Mouse (Mus musculus) liver, adult 2 months (tissue): Measurements from ENCODE around the gene Rere. TPM values are rescaled to one million over a fixed set of nuclear protein-coding genes. Genes with fewer than 3 reads are reported as not detected.
A peak's percentile ranks its signal among the peaks of the same experiment; 100 is the strongest.

Source experiments
- DNase-seq: peaks from one replicate; pipeline ENCODE4 v3.0.0-alpha.2; 2011; ENCODE audit warnings: low read depth, low spot score; ENCODE audit errors: extremely low read depth
- H3K27ac ChIP-seq: fragments of 200-500 bp; replicated peaks from 2 replicates; pipeline ENCODE4 v1.5.1; 2012; ENCODE audit warnings: low read depth, mild to moderate bottlenecking, control low read depth, inconsistent platforms, low read length; ENCODE audit not compliant: insufficient read depth
- H3K27me3 ChIP-seq: fragments of 200-500 bp; 2 replicates; pipeline ENCODE4 v1.6.1; 2012; ENCODE audit warnings: mild to moderate bottlenecking, moderate library complexity, low read length, inconsistent platforms; ENCODE audit not compliant: control insufficient read depth, insufficient read depth
- H3K36me3 ChIP-seq: fragments of 200-500 bp; 2 replicates; pipeline ENCODE4 v1.6.1; 2012; ENCODE audit warnings: low read length, inconsistent platforms; ENCODE audit not compliant: control insufficient read depth, insufficient read depth
- H3K4me1 ChIP-seq: fragments of 200-500 bp; 2 replicates; pipeline ENCODE4 v1.6.1; 2011; ENCODE audit warnings: low read length; ENCODE audit not compliant: control insufficient read depth, insufficient read depth
- H3K4me3 ChIP-seq: fragments of 200-500 bp; 2 replicates; pipeline ENCODE4 v1.5.1; 2011; ENCODE audit warnings: low read depth, mild to moderate bottlenecking, control low read depth, low read length, moderate library complexity; ENCODE audit not compliant: insufficient read depth
- H3K79me2 ChIP-seq: fragments of 200-500 bp; 2 replicates; pipeline ENCODE4 v1.6.1; 2012; ENCODE audit warnings: inconsistent platforms, mild to moderate bottlenecking, low read length, moderate library complexity; ENCODE audit not compliant: control insufficient read depth, insufficient read depth
- H3K9ac ChIP-seq: fragments of 200-500 bp; 2 replicates; pipeline ENCODE4 v1.6.1; 2012; ENCODE audit warnings: low read depth, mild to moderate bottlenecking, control low read depth, inconsistent platforms, low read length
- CTCF ChIP-seq: fragments of 200-500 bp; IDR thresholded peaks from 2 replicates; pipeline ENCODE4 v1.5.1; 2011; ENCODE audit warnings: low read depth, low read length, control low read depth
- POLR2A ChIP-seq: fragments of 200-500 bp; IDR thresholded peaks from 2 replicates; pipeline ENCODE4 v1.6.1; 2011; ENCODE audit warnings: low read length, control low read depth; ENCODE audit not compliant: insufficient read depth; ENCODE audit errors: extremely low read depth
- WGBS: fragments of 180-500 bp; shearing (Covaris S2); methylation state at CpG from one replicate; pipeline ENCODE4 v1.1.7; 2018; 5-methylcytosine and 5-hydroxymethylcytosine counted together
- polyA plus RNA-seq: library from polyadenylated mRNA; depleted of rRNA; stranded (reverse); fragments of >200 nt; gene quantifications from 2 replicates; pipeline ENCODE4 v1.2.3, GENCODE M21; 2012
- total RNA-seq: library from RNA; depleted of rRNA; stranded (reverse); fragments of >200 nt; gene quantifications from 2 replicates; pipeline ENCODE4 v1.2.3, GENCODE M21; 2014

The Rere gene
- total and polyA plus RNA-seq, 2 experiments: 8.8 to 10.0 TPM

GRCm38 (mm10) chr4:150559514-150559913, 278.1 kb downstream of the Rere start:
- Histone ChIP-seq H3K27ac (no peak overlapping the region), H3K4me1 (peaks cover 5% of the 10 kb centered on the region), H3K36me3 (no peaks in the 10 kb centered on the region), H3K79me2 (peaks cover 3% of the 10 kb centered on the region; the same call in 1 of the 2 replicates), H3K9ac (no peak overlapping the region), H3K27me3 (no peaks in the 10 kb centered on the region), H3K4me3 (no peak overlapping the region)
- DNase-seq: peak; percentile 50
- WGBS: 52% methylated on average over 3 of the region's 3 CpGs
- TF ChIP-seq POLR2A (no peak), CTCF (no peak)

DNA sequence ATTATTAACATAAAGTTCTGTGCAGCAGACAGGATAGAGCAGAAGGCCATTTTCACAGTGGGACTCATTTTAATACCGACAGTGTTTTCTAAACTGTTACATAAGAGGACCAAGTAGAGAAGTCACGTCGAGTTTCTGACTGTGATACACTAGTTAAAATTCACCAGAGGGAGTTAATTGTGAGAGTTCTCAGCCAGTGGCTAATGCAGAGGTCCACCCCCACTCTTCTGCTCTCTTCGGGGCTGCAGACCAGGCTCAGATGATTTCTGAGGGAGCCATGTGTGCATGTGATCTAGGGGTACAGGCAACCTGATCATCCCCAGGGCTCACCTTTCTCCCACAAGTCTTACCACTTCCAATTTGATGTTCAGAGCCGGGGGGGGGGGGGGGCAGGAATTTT, 281.8 kb downstream of the Rere start:
- Histone ChIP-seq H3K4me3 (no peak overlapping the region), H3K27me3 (no peaks in the 10 kb centered on the region), H3K4me1 (0 out of 2 replicates have a peak, but pooled peaks cover 3% of the 10 kb centered on the region), H3K9ac (no peak overlapping the region), H3K79me2 (peaks cover 3% of the 10 kb centered on the region; the same call in 1 of the 2 replicates), H3K27ac (no peak overlapping the region), H3K36me3 (no peaks in the 10 kb centered on the region)
- 45% methylated on average over 5 of the region's 5 CpGs for WGBS
- no peak for TF ChIP-seq CTCF
- no peak for TF ChIP-seq POLR2A
- DNase-seq: no peak

DNA sequence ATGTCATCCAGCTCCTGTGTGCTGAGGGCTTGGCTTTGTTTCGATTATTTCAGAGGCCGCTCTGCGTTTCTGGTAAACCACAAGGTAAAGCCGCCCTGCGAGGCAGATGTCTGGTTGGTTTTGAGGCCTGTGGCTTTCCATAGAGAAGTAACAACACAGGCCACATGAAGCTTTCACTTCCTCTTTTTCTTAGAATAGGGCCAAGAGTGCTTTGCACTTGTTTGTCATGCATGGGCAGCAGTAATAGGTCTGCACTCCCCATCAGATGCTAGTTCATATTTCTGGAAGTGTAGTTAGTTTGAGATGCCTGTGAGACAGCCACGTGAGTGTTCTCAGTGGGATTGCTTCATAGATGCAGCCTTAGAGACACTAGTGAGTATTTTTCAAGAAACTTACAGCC, 284.7 kb downstream of the Rere start:
- WGBS: 95% methylated on average over 6 of the region's 6 CpGs
- TF ChIP-seq POLR2A: no peak
- no peak for TF ChIP-seq CTCF
- Histone ChIP-seq H3K27ac (no peak overlapping the region; the same call in 1 of the 2 replicates), H3K4me1 (peaks cover 9% of the 10 kb centered on the region), H3K36me3 (no peaks in the 10 kb centered on the region), H3K79me2 (peaks cover 3% of the 10 kb centered on the region; the same call in 1 of the 2 replicates), H3K4me3 (no peak overlapping the region), H3K9ac (no peak overlapping the region), H3K27me3 (no peaks in the 10 kb centered on the region)
- DNase-seq: peak; percentile 53

DNA sequence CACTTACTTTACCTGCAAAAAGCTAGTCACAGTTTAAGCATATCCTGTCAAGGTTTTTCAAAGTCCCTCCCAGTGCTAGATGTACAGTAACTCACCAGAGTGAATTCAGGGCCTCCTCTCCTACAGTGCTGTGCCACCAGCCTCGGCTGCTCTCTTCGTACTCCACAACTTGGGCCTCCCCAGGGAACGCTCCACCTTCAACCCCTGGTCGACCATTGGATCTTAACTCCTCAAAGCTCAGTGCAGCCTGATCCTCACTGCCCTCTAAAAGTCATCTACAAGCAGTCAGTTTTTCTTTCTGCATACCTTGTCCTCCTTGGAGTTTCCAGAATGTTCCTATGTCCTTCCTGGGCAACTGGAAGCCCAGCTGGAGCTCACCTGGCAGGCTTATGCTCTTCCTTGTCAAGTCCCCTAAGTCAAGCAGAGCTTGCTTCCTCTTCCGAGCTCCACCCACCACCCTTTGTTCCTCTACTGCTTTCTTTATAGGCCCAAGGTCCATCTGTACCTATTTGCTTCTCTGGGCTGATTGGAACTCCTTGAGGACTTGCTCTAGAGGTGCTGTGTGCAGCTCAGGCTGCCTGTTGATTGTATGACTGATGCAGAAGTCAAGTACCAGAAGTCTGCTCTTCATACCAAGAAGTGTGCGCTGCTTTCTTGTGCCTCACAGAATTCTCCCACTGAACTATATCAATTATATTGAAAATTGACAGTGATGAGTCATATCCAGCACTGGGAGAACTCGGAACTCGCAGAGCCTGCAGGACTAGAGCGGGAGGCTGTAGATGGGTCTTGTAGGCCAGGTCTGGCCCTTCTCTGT, 287.1 kb downstream of the Rere start:
- H3K9ac ChIP-seq: peak overlapping the region; percentile 98
- peak overlapping the region; percentile 98 for H3K27ac ChIP-seq
- H3K4me1 ChIP-seq: peaks cover 19% of the 10 kb centered on the region
- no peaks in the 10 kb centered on the region for H3K27me3 ChIP-seq
- WGBS: 41% methylated on average over 9 of the region's 9 CpGs
- TF ChIP-seq CTCF (no peak), POLR2A (no peak)
- peak; percentile 42 for DNase-seq
- H3K36me3 ChIP-seq: no peaks in the 10 kb centered on the region
- peaks cover 7% of the 10 kb centered on the region; the same call in 1 of the 2 replicates for H3K79me2 ChIP-seq
- H3K4me3 ChIP-seq: peak overlapping the region; percentile 75

GRCm38 (mm10) chr4:150569135-150569833, 287.8 kb downstream of the Rere start:
- Histone ChIP-seq H3K27me3 (no peaks in the 10 kb centered on the region), H3K27ac (peak overlapping the region; percentile 98), H3K79me2 (peaks cover 7% of the 10 kb centered on the region; the same call in 1 of the 2 replicates), H3K4me1 (peaks cover 19% of the 10 kb centered on the region), H3K9ac (peak overlapping the region; percentile 98), H3K36me3 (no peaks in the 10 kb centered on the region), H3K4me3 (peak overlapping the region; percentile 75)
- under 1% methylated on average over 66 of the region's 73 CpGs for WGBS
- TF ChIP-seq CTCF: no peak
- 0 out of 2 replicates have a peak, but pooled peaks have one; percentile 17 for TF ChIP-seq POLR2A
- no peak for DNase-seq
